Mouse (Mus musculus): ENCODE measurements around the gene Pspn. TPM values are rescaled to one million over a fixed set of nuclear protein-coding genes. Genes with fewer than 3 reads are reported as not detected.

The Pspn gene
- polyA plus RNA-seq, 1 experiment from 2014 or later: not detected

- Histone ChIP-seq H3K9me3 (ENCODE audit: control insufficient read depth, low read length) (no peaks in the 10 kb centered on the region), H3K27ac (ENCODE audit: low read depth, low read length) (no peak overlapping the region), H3K4me2 (ENCODE audit: low read depth) (no peak overlapping the region), H3K4me1 (ENCODE audit: control insufficient read depth, insufficient read depth, low read length) (no peaks in the 10 kb centered on the region), H3K27me3 (ENCODE audit: control insufficient read depth, insufficient read depth, low read length) (no peaks in the 10 kb centered on the region), H3K36me3 (ENCODE audit: control insufficient read depth, insufficient read depth, low read length) (peaks cover 16% of the 10 kb centered on the region), H3K9ac (ENCODE audit: low read length) (no peak overlapping the region), H3K4me3 (ENCODE audit: low read depth, low read length) (no peak overlapping the region)
- DNase-seq (ENCODE audit: low spot score) (no peak), ATAC-seq (ENCODE audit: insufficient read depth, low FRiP score, low TSS enrichment) (no peak)
- 95% methylated on average over 7 of the region's 7 CpGs for WGBS
Measured at GRCm38 (mm10) chr17:57003994-57004393, 4.2 kb upstream of the Pspn start.

GRCm38 (mm10) chr17:57001228-57001627 is 1.4 kb upstream of the Pspn start:
- peaks cover 13% of the 10 kb centered on the region for H3K36me3 ChIP-seq (ENCODE audit: control insufficient read depth, insufficient read depth, low read length)
- no peak overlapping the region for H3K4me3 ChIP-seq (ENCODE audit: low read depth, low read length)
- no peak overlapping the region for H3K27ac ChIP-seq (ENCODE audit: low read depth, low read length)
- peaks cover 4% of the 10 kb centered on the region for H3K4me1 ChIP-seq (ENCODE audit: control insufficient read depth, insufficient read depth, low read length)
- no peak for ATAC-seq (ENCODE audit: insufficient read depth, low FRiP score, low TSS enrichment)
- DNase-seq (ENCODE audit: low spot score): no peak
- H3K9me3 ChIP-seq (ENCODE audit: control insufficient read depth, low read length): no peaks in the 10 kb centered on the region
- no peaks in the 10 kb centered on the region for H3K27me3 ChIP-seq (ENCODE audit: control insufficient read depth, insufficient read depth, low read length)
- H3K9ac ChIP-seq (ENCODE audit: low read length): no peak overlapping the region
- H3K4me2 ChIP-seq (ENCODE audit: low read depth): no peak overlapping the region
- WGBS: 79% methylated on average over 8 of the region's 8 CpGs

- Histone ChIP-seq H3K36me3 (ENCODE audit: control insufficient read depth, insufficient read depth, low read length) (peaks cover 17% of the 10 kb centered on the region), H3K27ac (ENCODE audit: low read depth, low read length) (no peak overlapping the region), H3K9ac (ENCODE audit: low read length) (no peak overlapping the region), H3K4me2 (ENCODE audit: low read depth) (no peak overlapping the region), H3K27me3 (ENCODE audit: control insufficient read depth, insufficient read depth, low read length) (no peaks in the 10 kb centered on the region), H3K9me3 (ENCODE audit: control insufficient read depth, low read length) (no peaks in the 10 kb centered on the region), H3K4me1 (ENCODE audit: control insufficient read depth, insufficient read depth, low read length) (peaks cover 4% of the 10 kb centered on the region), H3K4me3 (ENCODE audit: low read depth, low read length) (no peak overlapping the region)
- DNase-seq (ENCODE audit: low spot score) (no peak), ATAC-seq (ENCODE audit: insufficient read depth, low FRiP score, low TSS enrichment) (no peak)
- 91% methylated on average over 9 of the region's 9 CpGs for WGBS
Measured at GRCm38 (mm10) chr17:56999414-56999813, 404 bp downstream of the Pspn start.

GRCm38 (mm10) chr17:56997029-56997667 is 2.7 kb downstream of the Pspn start, which contains the start of gene Alkbh7:
Gene Alkbh7 (plus strand): TSS chr17:56997339.
- Histone ChIP-seq H3K9ac (ENCODE audit: low read length) (peak within 1 kb of the TSS; percentile 60), H3K4me3 (ENCODE audit: low read depth, low read length) (peak within 1 kb of the TSS; percentile 79), H3K4me1 (ENCODE audit: control insufficient read depth, insufficient read depth, low read length) (peaks cover 4% of the 10 kb centered on the region), H3K27ac (ENCODE audit: low read depth, low read length) (no peak within 1 kb of the TSS), H3K9me3 (ENCODE audit: control insufficient read depth, low read length) (no peaks in the 10 kb centered on the region), H3K27me3 (ENCODE audit: control insufficient read depth, insufficient read depth, low read length) (no peaks in the 10 kb centered on the region), H3K36me3 (ENCODE audit: control insufficient read depth, insufficient read depth, low read length) (peaks cover 25% of the 10 kb centered on the region), H3K4me2 (ENCODE audit: low read depth) (peak within 1 kb of the TSS; percentile 38)
- ATAC-seq (ENCODE audit: insufficient read depth, low FRiP score, low TSS enrichment) (peak; percentile 99), DNase-seq (ENCODE audit: low spot score) (peak; percentile 93)
- WGBS: 0% methylated on average over 38 of the region's 38 CpGs

GRCm38 (mm10) chr17:56996506-56996905 is 3.3 kb downstream of the Pspn start:
- DNase-seq (ENCODE audit: low spot score) (no peak), ATAC-seq (ENCODE audit: insufficient read depth, low FRiP score, low TSS enrichment) (peak; percentile 0; the same call in 1 of the 2 replicates)
- peaks cover 4% of the 10 kb centered on the region for H3K4me1 ChIP-seq (ENCODE audit: control insufficient read depth, insufficient read depth, low read length)
- WGBS: 72% methylated on average over 2 of the region's 2 CpGs
- H3K27me3 ChIP-seq (ENCODE audit: control insufficient read depth, insufficient read depth, low read length): no peaks in the 10 kb centered on the region
- H3K9ac ChIP-seq (ENCODE audit: low read length): no peak overlapping the region
- peaks cover 25% of the 10 kb centered on the region for H3K36me3 ChIP-seq (ENCODE audit: control insufficient read depth, insufficient read depth, low read length)
- H3K9me3 ChIP-seq (ENCODE audit: control insufficient read depth, low read length): no peaks in the 10 kb centered on the region
- H3K4me2 ChIP-seq (ENCODE audit: low read depth): no peak overlapping the region
- H3K4me3 ChIP-seq (ENCODE audit: low read depth, low read length): no peak overlapping the region
- H3K27ac ChIP-seq (ENCODE audit: low read depth, low read length): no peak overlapping the region

- WGBS: 91% methylated on average over 8 of the region's 8 CpGs
- peaks cover 25% of the 10 kb centered on the region for H3K36me3 ChIP-seq (ENCODE audit: control insufficient read depth, insufficient read depth, low read length)
Measured at GRCm38 (mm10) chr17:56995046-56995445, 4.8 kb downstream of the Pspn start.

GRCm38 (mm10) chr17:56990966-56991365 is 8.9 kb downstream of the Pspn start:
- DNase-seq (ENCODE audit: low spot score): no peak
- Histone ChIP-seq H3K9ac (ENCODE audit: low read length) (no peak overlapping the region; the same call in 1 of the 2 replicates), H3K36me3 (ENCODE audit: control insufficient read depth, insufficient read depth, low read length) (peaks cover 21% of the 10 kb centered on the region), H3K4me3 (ENCODE audit: low read depth, low read length) (peak overlapping the region; percentile 75), H3K27me3 (ENCODE audit: control insufficient read depth, insufficient read depth, low read length) (no peaks in the 10 kb centered on the region), H3K27ac (ENCODE audit: low read depth, low read length) (no peak overlapping the region), H3K9me3 (ENCODE audit: control insufficient read depth, low read length) (no peaks in the 10 kb centered on the region), H3K4me1 (ENCODE audit: control insufficient read depth, insufficient read depth, low read length) (no peaks in the 10 kb centered on the region), H3K4me2 (ENCODE audit: low read depth) (peak overlapping the region; percentile 66)
- WGBS: 63% methylated on average over 2 of the region's 2 CpGs
- no peak for ATAC-seq (ENCODE audit: insufficient read depth, low FRiP score, low TSS enrichment)

More at GRCm38 (mm10) chr17:56995046-56995445, 4.8 kb downstream of the Pspn start:
- Histone ChIP-seq H3K4me1 (ENCODE audit: control insufficient read depth, insufficient read depth, low read length) (peaks cover 4% of the 10 kb centered on the region), H3K27ac (ENCODE audit: low read depth, low read length) (no peak overlapping the region), H3K4me3 (ENCODE audit: low read depth, low read length) (no peak overlapping the region), H3K4me2 (ENCODE audit: low read depth) (no peak overlapping the region), H3K9me3 (ENCODE audit: control insufficient read depth, low read length) (no peaks in the 10 kb centered on the region), H3K9ac (ENCODE audit: low read length) (no peak overlapping the region), H3K27me3 (ENCODE audit: control insufficient read depth, insufficient read depth, low read length) (no peaks in the 10 kb centered on the region)
- ATAC-seq (ENCODE audit: insufficient read depth, low FRiP score, low TSS enrichment) (no peak), DNase-seq (ENCODE audit: low spot score) (no peak)

- Histone ChIP-seq H3K27me3 (ENCODE audit: control insufficient read depth, insufficient read depth, low read length) (no peaks in the 10 kb centered on the region), H3K4me2 (ENCODE audit: low read depth) (peak within 1 kb of the TSS; percentile 66), H3K36me3 (ENCODE audit: control insufficient read depth, insufficient read depth, low read length) (peaks cover 16% of the 10 kb centered on the region), H3K4me1 (ENCODE audit: control insufficient read depth, insufficient read depth, low read length) (no peaks in the 10 kb centered on the region), H3K4me3 (ENCODE audit: low read depth, low read length) (peak within 1 kb of the TSS; percentile 75), H3K27ac (ENCODE audit: low read depth, low read length) (peak within 1 kb of the TSS; percentile 61; the same call in 1 of the 2 replicates), H3K9me3 (ENCODE audit: control insufficient read depth, low read length) (no peaks in the 10 kb centered on the region), H3K9ac (ENCODE audit: low read length) (peak within 1 kb of the TSS; percentile 76)
- ATAC-seq (ENCODE audit: insufficient read depth, low FRiP score, low TSS enrichment) (peak; percentile 95), DNase-seq (ENCODE audit: low spot score) (peak; percentile 94)
- under 1% methylated on average over 52 of the region's 52 CpGs for WGBS
Measured at GRCm38 (mm10) chr17:56990115-56990746, 9.6 kb downstream of the Pspn start, which contains the start of gene Clpp. Gene Clpp (plus strand): TSS chr17:56990305.
